Mouse (Mus musculus) kidney, adult 8-10 months (tissue): ENCODE measurements around the gene Spef1.
A peak's percentile ranks its signal among the peaks of the same experiment; 100 is the strongest.

Source experiments
- DNase-seq, 2 experiments: peaks; one replicate each; pipeline ENCODE4 v3.0.0; 2022

Gene Spef1

GRCm38 (mm10) chr2:131205521-131206182, 18.6 kb upstream of the Spef1 start:
- no peak for DNase-seq

- peak; percentile 98 for DNase-seq
Observed at GRCm38 (mm10) chr2:131204410-131204981, 17.4 kb upstream of the Spef1 start.

GRCm38 (mm10) chr2:131203816-131204409, 16.8 kb upstream of the Spef1 start:
- DNase-seq, result no peak

GRCm38 (mm10) chr2:131201262-131201661, 14.2 kb upstream of the Spef1 start:
- DNase-seq, result no peak

- DNase-seq, result no peak
Observed at GRCm38 (mm10) chr2:131200710-131201109, 13.6 kb upstream of the Spef1 start.

- no peak for DNase-seq
Observed at GRCm38 (mm10) chr2:131196606-131197316, 9.7 kb upstream of the Spef1 start.

- no peak for DNase-seq
Observed at GRCm38 (mm10) chr2:131191005-131191390, 3.9 kb upstream of the Spef1 start.

- peak in 1 of 2 experiments; percentile 66 for DNase-seq
Observed at GRCm38 (mm10) chr2:131190344-131191004, 3.4 kb upstream of the Spef1 start.

- no peak for DNase-seq
Observed at GRCm38 (mm10) chr2:131189521-131190309, 2.6 kb upstream of the Spef1 start.

- DNase-seq, result no peak
Observed at GRCm38 (mm10) chr2:131188311-131188710, 1.2 kb upstream of the Spef1 start.

- no peak for DNase-seq
Observed at GRCm38 (mm10) chr2:131187602-131187922, 480 bp upstream of the Spef1 start.

- no peak for DNase-seq
Observed at GRCm38 (mm10) chr2:131186343-131186742, 739 bp downstream of the Spef1 start.

GRCm38 (mm10) chr2:131179990-131180587, 7.0 kb downstream of the Spef1 start, which contains the start of gene Cenpb:
Cenpb (minus strand) TSS chr2:131180067.
- DNase-seq, result peak; percentile 82 to 88

- DNase-seq, result peak; percentile 55 to 60
Observed at GRCm38 (mm10) chr2:131179246-131179886, 7.7 kb downstream of the Spef1 start.

GRCm38 (mm10) chr2:131178828-131179245, 8.2 kb downstream of the Spef1 start:
- peak in 1 of 2 experiments; percentile 41 for DNase-seq

- DNase-seq, result peak in 1 of 2 experiments; percentile 41
Observed at GRCm38 (mm10) chr2:131177932-131178331, 9.2 kb downstream of the Spef1 start.

- DNase-seq, result peak; percentile 84 to 88
Observed at GRCm38 (mm10) chr2:131176491-131176890, 10.6 kb downstream of the Spef1 start.

GRCm38 (mm10) chr2:131175945-131176309, 11.2 kb downstream of the Spef1 start:
- peak; percentile 55 to 57 for DNase-seq

GRCm38 (mm10) chr2:131175286-131175944, 11.7 kb downstream of the Spef1 start:
- DNase-seq, result peak; percentile 40 to 55

- DNase-seq, result peak; percentile 69 to 76
Observed at GRCm38 (mm10) chr2:131174700-131175099, 12.4 kb downstream of the Spef1 start.

GRCm38 (mm10) chr2:131172322-131172721, 14.8 kb downstream of the Spef1 start:
- DNase-seq, result no peak
